Mouse (Mus musculus): ENCODE data around the gene Pcolce2. TPM values are rescaled to one million over a fixed set of nuclear protein-coding genes. Genes with fewer than 3 reads are reported as not detected.

The Pcolce2 gene
- polyA plus RNA-seq, 1 experiment from 2014 or later: 2.4 TPM

- ATAC-seq: no peak
- no peaks in the 10 kb centered on the region for H3K36me3 ChIP-seq (ENCODE audit: control insufficient read depth, insufficient read depth, low read length)
Observed at GRCm38 (mm10) chr9:95668306-95668705, 30.9 kb downstream of the Pcolce2 start.

GRCm38 (mm10) chr9:95672331-95672730 lies 34.9 kb downstream of the Pcolce2 start:
- DNase-seq (ENCODE audit: low spot score) (no peak), ATAC-seq (no peak)
- H3K27me3 ChIP-seq (replicated peaks; ENCODE audit: control insufficient read depth, insufficient read depth, low read length): no peaks in the 10 kb centered on the region
- peaks cover 6% of the 10 kb centered on the region for H3K4me1 ChIP-seq (ENCODE audit: control insufficient read depth, insufficient read depth, low read length)
- WGBS: 92% methylated on average over 3 of the region's 3 CpGs
- no peaks in the 10 kb centered on the region for H3K36me3 ChIP-seq (ENCODE audit: control insufficient read depth, insufficient read depth, low read length)
- 0 out of 2 replicates have a peak, but pooled peaks cover 2% of the 10 kb centered on the region for H3K9me3 ChIP-seq (replicated peaks; ENCODE audit: control insufficient read depth, low read length)
- H3K4me2 ChIP-seq (ENCODE audit: low read length): no peak overlapping the region
- H3K4me3 ChIP-seq (ENCODE audit: low read depth, low read length): no peak overlapping the region
- no peak overlapping the region for H3K27ac ChIP-seq (ENCODE audit: low read depth, low read length)
- no peak overlapping the region for H3K9ac ChIP-seq (ENCODE audit: low read length)

More at GRCm38 (mm10) chr9:95668306-95668705, 30.9 kb downstream of the Pcolce2 start:
- Histone ChIP-seq H3K27me3 (replicated peaks; ENCODE audit: control insufficient read depth, insufficient read depth, low read length) (no peaks in the 10 kb centered on the region), H3K4me3 (ENCODE audit: low read depth, low read length) (no peak overlapping the region), H3K27ac (ENCODE audit: low read depth, low read length) (no peak overlapping the region), H3K4me2 (ENCODE audit: low read length) (no peak overlapping the region), H3K4me1 (ENCODE audit: control insufficient read depth, insufficient read depth, low read length) (peaks cover 20% of the 10 kb centered on the region), H3K9ac (ENCODE audit: low read length) (no peak overlapping the region), H3K9me3 (replicated peaks; ENCODE audit: control insufficient read depth, low read length) (0 out of 2 replicates have a peak, but pooled peaks cover 2% of the 10 kb centered on the region)
- 59% methylated on average over 5 of the region's 5 CpGs for WGBS
- DNase-seq (ENCODE audit: low spot score): no peak

DNA sequence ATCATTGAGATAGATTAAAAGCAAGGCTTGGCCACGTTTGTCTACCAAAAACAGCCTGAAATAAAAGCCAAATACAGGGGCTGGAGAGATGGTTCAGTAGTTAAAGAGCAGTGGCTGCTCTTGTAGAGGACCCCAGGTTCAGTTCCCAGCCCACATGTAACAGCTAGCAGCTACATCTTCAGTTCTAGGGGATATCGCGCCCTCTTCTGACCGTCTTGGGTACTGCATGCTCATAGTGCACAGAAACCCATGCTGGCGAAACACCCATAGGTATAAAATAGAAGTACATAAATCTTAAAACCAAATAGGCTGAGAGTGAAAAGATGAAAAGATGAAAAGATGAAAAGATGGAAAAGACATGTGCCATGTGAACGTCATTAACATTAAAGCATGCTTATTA lies 35.4 kb downstream of the Pcolce2 start:
- 84% methylated on average over 6 of the region's 6 CpGs for WGBS
- DNase-seq (ENCODE audit: low spot score) (no peak), ATAC-seq (no peak)
- no peak overlapping the region for H3K9ac ChIP-seq (ENCODE audit: low read length)
- no peak overlapping the region for H3K4me3 ChIP-seq (ENCODE audit: low read depth, low read length)
- no peaks in the 10 kb centered on the region for H3K36me3 ChIP-seq (ENCODE audit: control insufficient read depth, insufficient read depth, low read length)
- no peak overlapping the region for H3K27ac ChIP-seq (ENCODE audit: low read depth, low read length)
- H3K9me3 ChIP-seq (replicated peaks; ENCODE audit: control insufficient read depth, low read length): 0 out of 2 replicates have a peak, but pooled peaks cover 2% of the 10 kb centered on the region
- H3K4me1 ChIP-seq (ENCODE audit: control insufficient read depth, insufficient read depth, low read length): peaks cover 2% of the 10 kb centered on the region
- no peaks in the 10 kb centered on the region for H3K27me3 ChIP-seq (replicated peaks; ENCODE audit: control insufficient read depth, insufficient read depth, low read length)
- no peak overlapping the region for H3K4me2 ChIP-seq (ENCODE audit: low read length)

DNA sequence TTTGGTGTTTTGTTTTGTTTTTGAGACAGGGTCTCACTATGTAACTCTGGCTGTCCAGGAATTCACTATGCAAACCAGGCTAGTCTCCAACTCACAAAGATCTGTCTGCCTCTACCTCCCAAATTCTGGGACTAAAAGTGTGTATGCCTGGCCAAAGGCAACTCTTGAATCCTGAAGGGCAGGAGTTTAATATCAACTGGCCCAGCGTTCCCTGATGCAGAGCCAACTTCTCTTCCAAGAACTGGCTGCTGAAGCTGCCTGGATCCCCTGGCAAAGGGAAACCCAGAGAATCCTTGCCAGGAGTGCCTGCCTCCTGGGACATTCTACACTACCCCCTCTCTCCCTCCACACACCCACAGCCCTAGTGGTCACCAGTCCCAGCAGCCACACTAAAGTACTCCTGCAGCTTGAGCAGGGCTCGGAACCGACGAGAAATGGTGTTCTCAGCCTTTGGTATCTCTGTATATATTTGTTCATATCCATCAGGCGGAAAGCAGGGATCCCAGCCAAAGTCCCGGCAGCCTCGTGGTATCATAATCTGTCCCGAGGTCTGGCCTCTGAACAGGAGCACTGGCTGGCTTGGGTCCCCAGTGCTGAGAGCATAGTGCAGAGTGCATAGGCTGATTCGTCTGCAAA lies 37.8 kb downstream of the Pcolce2 start:
- ATAC-seq (peak; percentile 32; the same call in 1 of the 2 replicates), DNase-seq (ENCODE audit: low spot score) (peak; percentile 56)
- Histone ChIP-seq H3K4me3 (ENCODE audit: low read depth, low read length) (no peak overlapping the region), H3K36me3 (ENCODE audit: control insufficient read depth, insufficient read depth, low read length) (no peaks in the 10 kb centered on the region), H3K27ac (ENCODE audit: low read depth, low read length) (no peak overlapping the region), H3K27me3 (replicated peaks; ENCODE audit: control insufficient read depth, insufficient read depth, low read length) (no peaks in the 10 kb centered on the region), H3K9ac (ENCODE audit: low read length) (no peak overlapping the region), H3K4me1 (ENCODE audit: control insufficient read depth, insufficient read depth, low read length) (no peaks in the 10 kb centered on the region), H3K4me2 (ENCODE audit: low read length) (no peak overlapping the region), H3K9me3 (replicated peaks; ENCODE audit: control insufficient read depth, low read length) (0 out of 2 replicates have a peak, but pooled peaks cover 2% of the 10 kb centered on the region)
- 69% methylated on average over 9 of the region's 9 CpGs for WGBS

DNA sequence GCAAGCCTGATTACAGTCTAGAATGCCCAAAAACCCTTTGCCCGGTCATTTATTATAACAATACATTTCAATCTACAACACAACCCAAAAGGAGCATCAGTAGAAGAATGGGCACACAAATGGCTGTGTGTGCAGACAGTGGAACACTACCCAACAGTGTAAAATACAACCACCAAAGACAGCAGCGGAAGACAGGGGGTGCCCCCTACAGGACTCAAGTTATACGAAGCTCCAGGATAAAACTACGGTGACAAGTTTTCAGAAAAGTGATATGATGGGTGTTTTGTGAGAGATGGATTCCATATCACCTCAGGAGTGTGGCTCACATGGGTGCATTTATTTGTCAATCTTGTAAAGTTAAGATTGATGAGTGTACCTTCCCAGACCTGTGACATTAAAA lies 38.6 kb downstream of the Pcolce2 start:
- H3K9ac ChIP-seq (ENCODE audit: low read length): no peak overlapping the region
- H3K4me2 ChIP-seq (ENCODE audit: low read length): no peak overlapping the region
- H3K27me3 ChIP-seq (replicated peaks; ENCODE audit: control insufficient read depth, insufficient read depth, low read length): no peaks in the 10 kb centered on the region
- no peak overlapping the region for H3K4me3 ChIP-seq (ENCODE audit: low read depth, low read length)
- H3K36me3 ChIP-seq (ENCODE audit: control insufficient read depth, insufficient read depth, low read length): no peaks in the 10 kb centered on the region
- no peaks in the 10 kb centered on the region for H3K4me1 ChIP-seq (ENCODE audit: control insufficient read depth, insufficient read depth, low read length)
- no peak overlapping the region for H3K27ac ChIP-seq (ENCODE audit: low read depth, low read length)
- WGBS: 98% methylated on average over 4 of the region's 4 CpGs
- 0 out of 2 replicates have a peak, but pooled peaks cover 2% of the 10 kb centered on the region for H3K9me3 ChIP-seq (replicated peaks; ENCODE audit: control insufficient read depth, low read length)
- ATAC-seq (no peak), DNase-seq (ENCODE audit: low spot score) (no peak)

GRCm38 (mm10) chr9:95679966-95680365 lies 42.6 kb downstream of the Pcolce2 start:
- no peaks in the 10 kb centered on the region for H3K9me3 ChIP-seq (replicated peaks; ENCODE audit: control insufficient read depth, low read length)

GRCm38 (mm10) chr9:95680691-95681090 lies 43.3 kb downstream of the Pcolce2 start:
- no peaks in the 10 kb centered on the region for H3K4me1 ChIP-seq (ENCODE audit: control insufficient read depth, insufficient read depth, low read length)
- H3K27me3 ChIP-seq (replicated peaks; ENCODE audit: control insufficient read depth, insufficient read depth, low read length): no peaks in the 10 kb centered on the region
- H3K36me3 ChIP-seq (ENCODE audit: control insufficient read depth, insufficient read depth, low read length): no peaks in the 10 kb centered on the region
- ATAC-seq (no peak), DNase-seq (ENCODE audit: low spot score) (no peak)
- H3K27ac ChIP-seq (ENCODE audit: low read depth, low read length): no peak overlapping the region
- no peak overlapping the region for H3K9ac ChIP-seq (ENCODE audit: low read length)
- H3K9me3 ChIP-seq (replicated peaks; ENCODE audit: control insufficient read depth, low read length): no peaks in the 10 kb centered on the region
- H3K4me3 ChIP-seq (ENCODE audit: low read depth, low read length): no peak overlapping the region
- no peak overlapping the region for H3K4me2 ChIP-seq (ENCODE audit: low read length)
- 94% methylated on average over 11 of the region's 11 CpGs for WGBS

More at GRCm38 (mm10) chr9:95679966-95680365, 42.6 kb downstream of the Pcolce2 start:
- Histone ChIP-seq H3K4me1 (ENCODE audit: control insufficient read depth, insufficient read depth, low read length) (no peaks in the 10 kb centered on the region), H3K36me3 (ENCODE audit: control insufficient read depth, insufficient read depth, low read length) (no peaks in the 10 kb centered on the region), H3K27me3 (replicated peaks; ENCODE audit: control insufficient read depth, insufficient read depth, low read length) (no peaks in the 10 kb centered on the region), H3K4me2 (ENCODE audit: low read length) (no peak overlapping the region), H3K4me3 (ENCODE audit: low read depth, low read length) (no peak overlapping the region), H3K9ac (ENCODE audit: low read length) (no peak overlapping the region), H3K27ac (ENCODE audit: low read depth, low read length) (no peak overlapping the region)
- no peak for ATAC-seq
- DNase-seq (ENCODE audit: low spot score): no peak
- 73% methylated on average over 7 of the region's 7 CpGs for WGBS

DNA sequence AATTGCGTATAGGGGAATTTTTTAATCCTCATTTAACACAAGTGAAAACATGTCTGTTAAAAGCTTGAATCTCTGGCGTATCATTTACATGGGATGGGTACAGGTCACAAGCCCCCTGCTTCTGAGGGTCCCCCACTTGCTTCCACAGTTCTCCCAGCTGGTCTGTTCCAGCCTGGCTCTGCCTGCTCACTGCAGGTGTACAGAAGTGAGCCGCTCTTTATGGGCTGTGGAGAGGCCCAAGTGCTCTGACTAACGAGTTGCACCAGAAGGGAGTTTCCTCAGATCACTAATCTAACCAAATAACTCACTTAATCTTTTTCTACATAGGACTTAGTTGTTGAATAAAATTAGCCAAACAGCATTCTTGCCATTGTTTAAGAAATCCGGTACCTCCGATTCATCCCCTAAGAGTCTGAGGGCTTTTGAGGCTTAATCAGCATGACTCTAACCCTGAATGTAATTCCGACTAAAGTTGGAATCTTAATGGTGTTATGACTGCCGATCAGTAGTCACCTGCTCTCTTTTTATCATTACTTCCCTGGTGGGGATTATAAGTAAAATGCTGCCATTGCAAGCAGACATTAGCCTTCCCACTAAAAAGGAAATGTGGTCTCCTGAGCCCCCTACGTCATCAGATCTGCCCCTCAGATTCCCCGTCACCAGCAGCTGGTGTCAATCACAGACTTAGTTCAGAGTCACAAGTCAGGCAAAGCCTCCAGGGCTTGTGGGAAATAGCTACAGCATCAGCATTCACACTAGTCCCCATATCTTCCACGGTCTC lies 48.4 kb downstream of the Pcolce2 start:
- ATAC-seq (peak; percentile 32; the same call in 1 of the 2 replicates), DNase-seq (ENCODE audit: low spot score) (peak; percentile 39)
- WGBS: 18% methylated on average over 11 of the region's 11 CpGs

DNA sequence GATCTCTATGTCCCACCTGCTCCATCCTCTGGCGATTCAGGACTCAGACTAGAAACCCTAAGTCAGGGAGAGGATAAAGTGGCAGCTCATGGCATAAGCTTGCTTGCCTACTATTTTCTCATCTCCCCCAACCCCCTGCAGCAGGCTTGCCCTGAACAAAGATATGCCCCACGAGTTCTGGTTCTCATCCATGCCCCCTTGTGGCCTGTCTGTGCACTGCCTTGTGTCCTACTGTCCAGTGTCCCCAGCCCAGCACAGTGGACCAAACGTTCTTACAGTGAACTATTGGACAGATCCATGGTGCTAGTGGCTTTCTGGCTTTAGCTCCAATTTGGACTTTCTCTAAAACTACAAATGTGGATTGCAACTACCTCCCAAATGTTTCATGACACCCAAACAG lies 50.7 kb downstream of the Pcolce2 start:
- 73% methylated on average over 3 of the region's 3 CpGs for WGBS
- H3K36me3 ChIP-seq (ENCODE audit: control insufficient read depth, insufficient read depth, low read length): no peaks in the 10 kb centered on the region
- DNase-seq (ENCODE audit: low spot score) (no peak), ATAC-seq (no peak)
- H3K27me3 ChIP-seq (replicated peaks; ENCODE audit: control insufficient read depth, insufficient read depth, low read length): no peaks in the 10 kb centered on the region
- no peak overlapping the region for H3K4me2 ChIP-seq (ENCODE audit: low read length)
- no peak overlapping the region for H3K27ac ChIP-seq (ENCODE audit: low read depth, low read length)
- H3K9me3 ChIP-seq (replicated peaks; ENCODE audit: control insufficient read depth, low read length): no peaks in the 10 kb centered on the region
- H3K4me3 ChIP-seq (ENCODE audit: low read depth, low read length): no peak overlapping the region
- no peaks in the 10 kb centered on the region for H3K4me1 ChIP-seq (ENCODE audit: control insufficient read depth, insufficient read depth, low read length)
- no peak overlapping the region for H3K9ac ChIP-seq (ENCODE audit: low read length)

More for the DNA sequence above, 48.4 kb downstream of the Pcolce2 start:
- Histone ChIP-seq H3K36me3 (ENCODE audit: control insufficient read depth, insufficient read depth, low read length) (no peaks in the 10 kb centered on the region), H3K4me3 (ENCODE audit: low read depth, low read length) (no peak overlapping the region), H3K9ac (ENCODE audit: low read length) (no peak overlapping the region), H3K27me3 (replicated peaks; ENCODE audit: control insufficient read depth, insufficient read depth, low read length) (no peaks in the 10 kb centered on the region), H3K4me1 (ENCODE audit: control insufficient read depth, insufficient read depth, low read length) (no peaks in the 10 kb centered on the region), H3K9me3 (replicated peaks; ENCODE audit: control insufficient read depth, low read length) (no peaks in the 10 kb centered on the region), H3K4me2 (ENCODE audit: low read length) (no peak overlapping the region), H3K27ac (ENCODE audit: low read depth, low read length) (no peak overlapping the region)
